Mouse (Mus musculus) midbrain, postnatal 0 days (tissue): ENCODE measurements at regions not wholly inside any gene's neighbourhood (a gene's known extent, or its start where the extent isn't known, plus 50 kb on each side); places are given as distances from the start of the nearest gene placed in this dataset.

Experiments
- ATAC-seq: fragments of 200-750 bp; cut with Nextera tagmentation; 2 replicates; pipeline ENCODE4 v1.8.0; 2017; ENCODE audit warnings: moderate number of reproducible peaks, mild to moderate bottlenecking, moderate TSS enrichment, moderate library complexity; ENCODE audit not compliant: low FRiP score
- DNase-seq: peaks from one replicate; pipeline ENCODE4 v3.0.0-alpha.2; 2015; ENCODE audit warnings: low spot score
- H3K27ac ChIP-seq: fragments of 300-500 bp; sonication (generic); 2 replicates; pipeline ENCODE4 v1.5.1; 2014; ENCODE audit warnings: low read depth, mild to moderate bottlenecking, low read length, mixed read lengths
- H3K27me3 ChIP-seq: fragments of 300-500 bp; sonication (generic); 2 replicates; pipeline ENCODE4 v1.6.1; 2014; ENCODE audit warnings: low read length, control low read depth, mixed read lengths; ENCODE audit not compliant: insufficient read depth
- H3K36me3 ChIP-seq: fragments of 300-500 bp; sonication (generic); 2 replicates; pipeline ENCODE4 v1.6.1; 2014; ENCODE audit warnings: low read length, control low read depth, mixed read lengths; ENCODE audit not compliant: insufficient read depth
- H3K4me1 ChIP-seq: fragments of 300-500 bp; sonication (generic); 2 replicates; pipeline ENCODE4 v1.6.1; 2014; ENCODE audit warnings: mild to moderate bottlenecking, control low read depth, antibody characterized with exemption, low read length, mixed read lengths; ENCODE audit not compliant: insufficient read depth
- H3K4me2 ChIP-seq: fragments of 300-500 bp; sonication (generic); 2 replicates; pipeline ENCODE4 v1.6.1; 2014; ENCODE audit warnings: low read depth, mild to moderate bottlenecking, low read length, mixed read lengths; ENCODE audit not compliant: poor library complexity, severe bottlenecking
- H3K4me3 ChIP-seq: fragments of 300-500 bp; sonication (generic); 2 replicates; pipeline ENCODE4 v1.5.1; 2014; ENCODE audit warnings: low read depth, mild to moderate bottlenecking, low read length, moderate library complexity
- H3K9ac ChIP-seq: fragments of 300-500 bp; sonication (generic); replicated peaks from 2 replicates; pipeline ENCODE4 v1.6.1; 2014; ENCODE audit warnings: mild to moderate bottlenecking, low read length, moderate library complexity, mixed read lengths; ENCODE audit not compliant: poor library complexity, severe bottlenecking
- H3K9me3 ChIP-seq: fragments of 300-500 bp; sonication (generic); 2 replicates; pipeline ENCODE4 v1.6.1; 2016; ENCODE audit warnings: low read length, control low read depth
- CTCF ChIP-seq: IDR thresholded peaks from 2 replicates; pipeline ENCODE4 v1.5.1; 2016; ENCODE audit warnings: antibody characterized with exemption, mild to moderate bottlenecking
- WGBS: fragments of 180-500 bp; shearing (Covaris S2); extraction: QIAGEN DNeasy Blood & Tissue Kit; methylation state at CpG from one replicate; pipeline ENCODE4 v1.1.7; 2014; 5-methylcytosine and 5-hydroxymethylcytosine counted together

DNA sequence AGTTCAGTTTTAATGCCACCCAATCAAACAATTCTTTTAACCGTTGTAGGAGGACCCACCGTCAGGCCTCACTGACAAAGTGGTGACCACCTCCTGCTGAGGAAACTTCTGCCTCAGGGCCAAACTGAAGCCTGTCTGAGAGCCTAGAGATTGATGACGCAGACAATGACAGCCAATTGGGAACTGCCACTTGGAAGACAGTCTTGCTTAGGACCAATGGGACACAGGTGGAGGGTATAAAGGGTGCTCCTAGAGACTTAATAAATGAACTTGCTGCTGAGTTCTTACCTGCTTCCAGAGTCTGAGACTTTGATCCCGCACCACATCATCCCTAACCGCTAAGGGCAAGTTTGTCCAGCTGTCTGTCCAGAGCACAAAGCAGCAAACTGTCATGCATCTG, 80.0 kb downstream of the Tbx4 start:
- Histone ChIP-seq H3K9me3 (no peaks in the 10 kb centered on the region), H3K4me2 (no peak overlapping the region), H3K36me3 (no peaks in the 10 kb centered on the region), H3K9ac (no peak overlapping the region), H3K27ac (no peak overlapping the region), H3K4me1 (no peaks in the 10 kb centered on the region), H3K4me3 (no peak overlapping the region), H3K27me3 (no peaks in the 10 kb centered on the region)
- ATAC-seq (no peak), DNase-seq (no peak)
- WGBS = 84% methylated on average over 5 of the region's 5 CpGs
- no peak for TF ChIP-seq CTCF

GRCm38 (mm10) chr11:85970287-85970686, 84.1 kb downstream of the Tbx4 start:
- Histone ChIP-seq H3K27ac (no peak overlapping the region), H3K4me1 (no peaks in the 10 kb centered on the region), H3K27me3 (no peaks in the 10 kb centered on the region), H3K9ac (no peak overlapping the region), H3K4me2 (no peak overlapping the region), H3K4me3 (no peak overlapping the region), H3K9me3 (no peaks in the 10 kb centered on the region), H3K36me3 (no peaks in the 10 kb centered on the region)
- 77% methylated on average over 2 of the region's 2 CpGs for WGBS
- DNase-seq = no peak
- no peak for TF ChIP-seq CTCF
- no peak for ATAC-seq

DNA sequence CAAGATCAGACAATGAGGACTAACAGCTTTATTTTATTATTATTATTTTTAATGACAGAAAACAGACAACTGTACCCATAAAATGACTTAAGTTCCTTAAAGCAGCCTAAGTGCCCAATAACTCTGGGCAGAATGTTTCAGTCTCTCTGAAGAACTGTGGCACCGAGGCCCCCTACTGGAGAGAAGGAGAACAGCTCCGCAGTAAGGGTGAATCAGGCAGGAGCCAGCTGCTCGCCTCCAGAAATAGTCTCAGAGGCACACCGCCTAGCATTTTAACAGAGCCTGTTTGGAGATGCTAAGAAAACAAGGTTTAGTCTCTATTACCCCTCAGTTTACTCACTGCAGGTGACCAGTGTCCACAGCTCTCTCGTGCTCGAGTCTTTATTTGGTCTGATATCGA, 86.2 kb downstream of the Tbx4 start:
- Histone ChIP-seq H3K9me3 (no peaks in the 10 kb centered on the region), H3K4me2 (no peak overlapping the region), H3K9ac (no peak overlapping the region), H3K4me3 (no peak overlapping the region), H3K27me3 (no peaks in the 10 kb centered on the region), H3K27ac (no peak overlapping the region), H3K36me3 (no peaks in the 10 kb centered on the region), H3K4me1 (no peaks in the 10 kb centered on the region)
- WGBS = 22% methylated on average over 7 of the region's 7 CpGs
- peak; percentile 94 for TF ChIP-seq CTCF
- peak; percentile 74 for DNase-seq
- ATAC-seq = no peak

DNA sequence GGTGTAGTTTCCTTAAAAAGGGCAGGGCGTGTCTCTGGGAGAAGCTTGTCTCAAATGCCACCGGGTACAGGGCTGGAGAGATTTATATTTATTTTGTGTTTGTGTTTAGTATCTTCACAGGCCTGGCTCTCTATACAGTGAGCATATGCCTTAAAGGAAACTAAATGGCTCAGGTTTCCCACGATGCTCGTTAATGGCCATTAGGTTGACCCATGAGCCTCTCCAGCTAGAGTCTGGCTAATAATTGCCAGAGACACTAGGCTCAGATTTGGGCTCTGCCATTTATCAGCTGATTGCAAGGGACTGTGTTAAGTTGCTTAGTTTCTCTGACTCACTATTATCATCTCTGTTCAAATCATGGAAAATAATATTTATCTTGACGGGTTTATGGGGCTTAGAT, 87.5 kb downstream of the Tbx4 start:
- H3K27ac ChIP-seq = no peak overlapping the region
- H3K4me2 ChIP-seq = no peak overlapping the region
- no peak for TF ChIP-seq CTCF
- H3K27me3 ChIP-seq = no peaks in the 10 kb centered on the region
- no peaks in the 10 kb centered on the region for H3K36me3 ChIP-seq
- DNase-seq (no peak), ATAC-seq (no peak)
- H3K9me3 ChIP-seq = no peaks in the 10 kb centered on the region
- WGBS = 86% methylated on average over 5 of the region's 5 CpGs
- H3K9ac ChIP-seq = no peak overlapping the region
- H3K4me3 ChIP-seq = no peak overlapping the region
- H3K4me1 ChIP-seq = no peaks in the 10 kb centered on the region

DNA sequence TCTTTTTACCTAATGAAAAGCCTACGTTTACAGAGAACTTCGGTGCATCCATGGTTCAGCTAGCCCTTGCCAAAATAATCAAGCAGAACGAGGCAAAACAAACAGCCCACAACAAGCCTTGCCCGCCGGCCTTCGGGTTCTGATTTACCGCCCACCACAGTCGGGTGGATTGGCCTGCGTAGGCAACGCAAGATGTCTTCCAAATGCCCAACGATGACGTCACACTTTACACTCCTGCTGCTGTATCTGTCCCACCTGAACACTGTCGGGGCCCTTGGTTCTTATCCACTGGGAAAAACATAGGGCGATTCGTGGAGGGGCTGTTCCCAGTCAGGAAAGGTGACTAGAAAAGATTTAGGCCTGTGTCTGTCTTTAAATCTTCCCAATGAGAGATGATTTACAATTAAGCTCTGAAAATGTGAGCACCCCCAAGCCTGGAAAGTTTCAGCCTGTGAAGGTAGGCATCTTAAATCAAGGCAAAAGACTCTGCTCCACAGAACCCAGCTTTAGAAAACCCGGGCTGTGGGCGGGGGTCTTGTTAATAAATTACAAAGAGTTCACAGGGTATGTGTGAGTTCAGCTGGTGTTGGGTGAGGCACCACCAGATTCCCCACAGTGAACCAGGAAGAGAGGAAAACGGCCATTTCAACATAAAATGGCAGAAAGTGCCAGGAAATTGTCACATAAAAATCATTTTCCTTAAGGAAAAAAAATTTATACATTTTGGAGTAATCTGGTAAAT, 90.6 kb downstream of the Tbx4 start:
- no peaks in the 10 kb centered on the region for H3K9me3 ChIP-seq
- DNase-seq (no peak), ATAC-seq (no peak)
- no peak overlapping the region for H3K9ac ChIP-seq
- H3K36me3 ChIP-seq = no peaks in the 10 kb centered on the region
- H3K4me1 ChIP-seq = no peaks in the 10 kb centered on the region
- TF ChIP-seq CTCF = no peak
- H3K4me2 ChIP-seq = no peak overlapping the region
- no peaks in the 10 kb centered on the region for H3K27me3 ChIP-seq
- WGBS = 88% methylated on average over 18 of the region's 18 CpGs
- H3K27ac ChIP-seq = no peak overlapping the region
- H3K4me3 ChIP-seq = no peak overlapping the region

GRCm38 (mm10) chr11:85980388-85980787, 94.2 kb downstream of the Tbx4 start:
- no peak for ATAC-seq
- TF ChIP-seq CTCF = no peak
- 89% methylated on average over 11 of the region's 11 CpGs for WGBS
- H3K9me3 ChIP-seq = no peaks in the 10 kb centered on the region
- no peak overlapping the region for H3K4me2 ChIP-seq
- H3K36me3 ChIP-seq = no peaks in the 10 kb centered on the region
- DNase-seq = no peak
- no peak overlapping the region for H3K4me3 ChIP-seq
- no peaks in the 10 kb centered on the region for H3K27me3 ChIP-seq
- no peak overlapping the region for H3K9ac ChIP-seq
- no peak overlapping the region for H3K27ac ChIP-seq
- no peaks in the 10 kb centered on the region for H3K4me1 ChIP-seq
